Mouse (Mus musculus) G1E (cell line): ENCODE measurements around the gene Frmd8.

Experiments
- CTCF ChIP-seq: IDR thresholded peaks from 2 replicates; pipeline ENCODE4 v1.5.1; 2012; ENCODE audit warnings: low read depth, low read length, inconsistent platforms, mixed read lengths
- GATA2 ChIP-seq: IDR thresholded peaks from 2 replicates; pipeline ENCODE4 v1.6.1; 2012; ENCODE audit warnings: low read depth, low read length, inconsistent platforms, borderline replicate concordance

DNA sequence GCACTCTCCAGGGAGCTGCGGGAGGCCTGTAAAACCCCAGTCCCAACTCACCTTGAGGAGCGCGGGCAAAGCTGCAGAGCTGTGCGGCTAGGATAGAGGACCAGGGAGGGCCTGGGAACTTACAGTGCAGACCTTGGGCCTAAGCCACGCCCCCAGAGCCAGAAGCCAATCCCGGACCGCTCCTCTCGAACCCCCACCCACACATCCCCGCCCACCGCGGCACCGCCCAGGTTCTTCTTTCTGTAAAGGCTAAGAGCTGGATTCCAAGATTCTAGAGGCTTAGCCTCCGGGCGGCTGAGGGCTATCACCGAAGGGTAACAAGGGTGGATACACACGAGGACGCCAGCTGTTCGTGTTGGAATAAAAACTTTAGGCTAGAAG lies 49.6 kb upstream of the Frmd8 start, which contains the start of gene Cdc42ep2:
- no peak for TF ChIP-seq CTCF
- no peak for TF ChIP-seq GATA2
